Mouse (Mus musculus) stomach, embryonic 16.5 days (tissue): ENCODE measurements at regions not wholly inside any gene's neighbourhood (a gene's known extent, or its start where the extent isn't known, plus 50 kb on each side); places are given as distances from the start of the nearest gene placed in this dataset.

Source experiments
- ATAC-seq: fragments of 200-750 bp; cut with Nextera tagmentation; 2 replicates; pipeline ENCODE4 v1.8.0; 2017; ENCODE audit warnings: moderate number of reproducible peaks, moderate TSS enrichment; ENCODE audit not compliant: insufficient read depth, low FRiP score
- H3K27ac ChIP-seq: fragments of 300-500 bp; sonication (generic); 2 replicates; pipeline ENCODE4 v1.5.1; 2014; ENCODE audit warnings: low read length
- H3K27me3 ChIP-seq: fragments of 300-500 bp; sonication (generic); 2 replicates; pipeline ENCODE4 v1.6.1; 2014; ENCODE audit warnings: low read length, control low read depth, mixed read lengths; ENCODE audit not compliant: control insufficient read depth, insufficient read depth
- H3K36me3 ChIP-seq: fragments of 300-500 bp; sonication (generic); 2 replicates; pipeline ENCODE4 v1.6.1; 2014; ENCODE audit warnings: low read length; ENCODE audit not compliant: control insufficient read depth, insufficient read depth
- H3K4me1 ChIP-seq: fragments of 300-500 bp; sonication (generic); 2 replicates; pipeline ENCODE4 v1.6.1; 2014; ENCODE audit warnings: low read length, control low read depth, mixed read lengths; ENCODE audit not compliant: control insufficient read depth, insufficient read depth
- H3K4me2 ChIP-seq: fragments of 300-500 bp; sonication (generic); 2 replicates; pipeline ENCODE4 v1.6.1; 2014; ENCODE audit warnings: low read depth, low read length, mixed read lengths
- H3K4me3 ChIP-seq: fragments of 300-500 bp; sonication (generic); replicated peaks from 2 replicates; pipeline ENCODE4 v1.5.1; 2014; ENCODE audit warnings: mild to moderate bottlenecking, low read length
- H3K9ac ChIP-seq: fragments of 300-500 bp; sonication (generic); 2 replicates; pipeline ENCODE4 v1.6.1; 2014; ENCODE audit warnings: low read length
- H3K9me3 ChIP-seq: fragments of 300-500 bp; sonication (generic); replicated peaks from 2 replicates; pipeline ENCODE4 v1.6.1; 2016; ENCODE audit warnings: low read length, control low read depth; ENCODE audit not compliant: control insufficient read depth
- WGBS: fragments of 180-500 bp; shearing (Covaris S2); extraction: QIAGEN DNeasy Blood & Tissue Kit; methylation state at CpG from one replicate; pipeline ENCODE4 v1.1.7; 2014; 5-methylcytosine and 5-hydroxymethylcytosine counted together

- no peaks in the 10 kb centered on the region for H3K36me3 ChIP-seq
- WGBS = 84% methylated on average over 3 of the region's 3 CpGs
- H3K27ac ChIP-seq = no peak overlapping the region
- no peaks in the 10 kb centered on the region for H3K4me1 ChIP-seq
- H3K27me3 ChIP-seq = no peaks in the 10 kb centered on the region
- no peak overlapping the region for H3K4me3 ChIP-seq
- H3K9me3 ChIP-seq = no peaks in the 10 kb centered on the region
- no peak for ATAC-seq
- no peak overlapping the region for H3K9ac ChIP-seq
- H3K4me2 ChIP-seq = no peak overlapping the region
These were observed 241.3 kb upstream of the Smc2 start for GRCm38 (mm10) chr4:52197777-52198176.

GRCm38 (mm10) chr4:52210601-52211000 is 228.4 kb upstream of the Smc2 start:
- Histone ChIP-seq H3K27ac (no peak overlapping the region), H3K27me3 (no peaks in the 10 kb centered on the region), H3K4me2 (no peak overlapping the region), H3K4me1 (no peaks in the 10 kb centered on the region), H3K4me3 (no peak overlapping the region), H3K36me3 (no peaks in the 10 kb centered on the region), H3K9ac (no peak overlapping the region), H3K9me3 (no peaks in the 10 kb centered on the region)
- no peak for ATAC-seq

DNA sequence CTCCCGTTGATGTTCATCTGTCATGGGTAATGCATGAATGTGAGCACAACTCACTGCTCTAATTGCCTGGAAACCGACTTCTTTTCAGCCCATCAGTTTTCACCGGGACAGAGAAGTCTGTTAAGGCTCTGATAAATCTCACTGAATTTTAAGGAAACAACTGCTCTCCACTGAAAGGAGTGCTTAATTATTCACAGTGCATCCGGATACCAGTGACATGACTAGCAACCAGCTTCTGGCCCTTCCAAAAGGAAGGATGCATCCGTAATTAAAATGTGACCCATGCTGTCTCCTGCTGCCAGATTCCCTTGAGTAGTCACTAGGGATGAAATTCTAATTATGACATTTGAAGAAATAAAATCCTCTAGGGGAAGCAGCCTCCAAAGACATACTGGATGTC is 228.0 kb upstream of the Smc2 start:
- H3K4me1 ChIP-seq = no peaks in the 10 kb centered on the region
- no peak overlapping the region for H3K4me3 ChIP-seq
- H3K4me2 ChIP-seq = no peak overlapping the region
- H3K36me3 ChIP-seq = no peaks in the 10 kb centered on the region
- WGBS = 32% methylated on average over 5 of the region's 5 CpGs
- H3K9ac ChIP-seq = no peak overlapping the region
- H3K27me3 ChIP-seq = no peaks in the 10 kb centered on the region
- H3K9me3 ChIP-seq = no peaks in the 10 kb centered on the region
- no peak for ATAC-seq
- no peak overlapping the region for H3K27ac ChIP-seq

GRCm38 (mm10) chr4:52213363-52213762 is 225.7 kb upstream of the Smc2 start:
- Histone ChIP-seq H3K27ac (no peak overlapping the region), H3K4me2 (no peak overlapping the region), H3K27me3 (no peaks in the 10 kb centered on the region), H3K9ac (no peak overlapping the region), H3K36me3 (no peaks in the 10 kb centered on the region), H3K4me1 (no peaks in the 10 kb centered on the region), H3K4me3 (no peak overlapping the region), H3K9me3 (no peaks in the 10 kb centered on the region)
- no peak for ATAC-seq
- WGBS = 76% methylated on average over 3 of the region's 3 CpGs
